Mouse (Mus musculus) sigmoid colon, adult 10 weeks (tissue): Measurements from ENCODE around the gene Supt3. TPM values are rescaled to one million over a fixed set of nuclear protein-coding genes. Genes with fewer than 3 reads are reported as not detected.

Source experiments
- polyA plus RNA-seq: library from polyadenylated mRNA; stranded (reverse); fragments of 350-450 nt; fragmentation: Illumina TruSeq; extraction: RNeasy Lipid Tissue Mini Kit (QIAGEN cat#74804); gene quantifications from one replicate; pipeline ENCODE4 v1.2.3, GENCODE M21; 2014; ENCODE audit warnings: low read depth, low replicate concordance

The Supt3 gene
- polyA plus RNA-seq: 7.4 TPM

GRCm38 (mm10) chr17:44776738-44777270 lies at the start of gene Supt3:
TSS of gene Supt3 (plus strand) at chr17:44777152.

GRCm38 (mm10) chr17:44814508-44815175 lies 37.7 kb downstream of the Supt3 start, which contains the start of gene Runx2:
TSS of gene Runx2 (minus strand) at chr17:44814797.

Other genes with a start within 250 kb of the Supt3 start
- gene Runx2, start 37.6 kb downstream of the Supt3 start, polyA plus RNA-seq: 3.1 TPM